Mouse (Mus musculus) spleen, adult 18-20 months (tissue): ENCODE data around the gene Cdk2ap2.
"Not testable (repeated sequence)": the region's sequence is repeated elsewhere in the genome, so short reads cannot be mapped to it uniquely, and the experiment has no call there.

Experiments
- DNase-seq, 2 experiments: peaks; one replicate each; pipeline ENCODE4 v3.0.0; 2022; ENCODE audit warnings: mixed read lengths in 2 of 2

Cdk2ap2 gene

GRCm38 (mm10) chr19:4096642-4097440 lies at the start of gene Cdk2ap2:
Gene Cdk2ap2, plus strand, starts transcription at chr19:4097182.
- peak; percentile 99 for DNase-seq

- peak; percentile 49 to 87 for DNase-seq
These were observed 49.1 kb upstream of the Cdk2ap2 start for GRCm38 (mm10) chr19:4047859-4048258.

GRCm38 (mm10) chr19:4049069-4049468 lies 47.9 kb upstream of the Cdk2ap2 start:
- DNase-seq: not testable (repeated sequence)

GRCm38 (mm10) chr19:4051016-4051415 lies 46.0 kb upstream of the Cdk2ap2 start:
- DNase-seq: no peak

- DNase-seq: peak; percentile 41 to 79
These were observed 45.1 kb upstream of the Cdk2ap2 start for GRCm38 (mm10) chr19:4051741-4052515.

- no peak for DNase-seq
These were observed 44.4 kb upstream of the Cdk2ap2 start for GRCm38 (mm10) chr19:4052516-4053030.

GRCm38 (mm10) chr19:4054613-4055012 lies 42.4 kb upstream of the Cdk2ap2 start:
- no peak for DNase-seq

- no peak for DNase-seq
These were observed 41.6 kb upstream of the Cdk2ap2 start for GRCm38 (mm10) chr19:4055216-4055946.

GRCm38 (mm10) chr19:4055947-4056693 lies 40.9 kb upstream of the Cdk2ap2 start:
- no peak for DNase-seq

- DNase-seq: no peak
These were observed 40.3 kb upstream of the Cdk2ap2 start for GRCm38 (mm10) chr19:4056727-4057126.

- DNase-seq: no peak
These were observed 39.6 kb upstream of the Cdk2ap2 start for GRCm38 (mm10) chr19:4057389-4057788.

GRCm38 (mm10) chr19:4057962-4058361 lies 39.0 kb upstream of the Cdk2ap2 start:
- no peak for DNase-seq

GRCm38 (mm10) chr19:4058581-4058980 lies 38.4 kb upstream of the Cdk2ap2 start:
- DNase-seq: no peak

- DNase-seq: no peak
These were observed 37.8 kb upstream of the Cdk2ap2 start, which contains the start of gene Gstp3 for GRCm38 (mm10) chr19:4059069-4059740. Gene Gstp3, minus strand, starts transcription at chr19:4059569.

GRCm38 (mm10) chr19:4060044-4060898 lies 36.7 kb upstream of the Cdk2ap2 start:
- not testable (repeated sequence) for DNase-seq

- DNase-seq: no peak
These were observed 36.0 kb upstream of the Cdk2ap2 start for GRCm38 (mm10) chr19:4060899-4061465.

- not testable (repeated sequence) for DNase-seq
These were observed 33.6 kb upstream of the Cdk2ap2 start for GRCm38 (mm10) chr19:4063357-4063756.

- not testable (repeated sequence) for DNase-seq
These were observed 32.5 kb upstream of the Cdk2ap2 start for GRCm38 (mm10) chr19:4064501-4064900.

GRCm38 (mm10) chr19:4066280-4066679 lies 30.7 kb upstream of the Cdk2ap2 start:
- no peak for DNase-seq

- no peak for DNase-seq
These were observed 30.1 kb upstream of the Cdk2ap2 start for GRCm38 (mm10) chr19:4066877-4067276.
